Mouse (Mus musculus) layer of hippocampus, postnatal 36 days (tissue): ENCODE data around the gene Tex14. TPM values are rescaled to one million over a fixed set of nuclear protein-coding genes. Genes with fewer than 3 reads are reported as not detected.

ENCODE experiments used
- DNase-seq, 2 experiments: peaks; one replicate each; pipeline ENCODE4 v3.0.0; 2022
- total RNA-seq, 2 experiments: library from RNA; stranded (reverse); gene quantifications; 2 replicates each; pipeline ENCODE4 v1.2.3; 2021

Gene Tex14
- total RNA-seq, 2 experiments from 2014 or later, result 0.25 to 0.43 TPM

- DNase-seq, result no peak
Observed at GRCm38 (mm10) chr11:87571361-87571950, 166.6 kb downstream of the Tex14 start.

- DNase-seq, result no peak
Observed at GRCm38 (mm10) chr11:87573751-87574150, 168.9 kb downstream of the Tex14 start.

- DNase-seq, result no peak
Observed at GRCm38 (mm10) chr11:87574520-87575180, 169.8 kb downstream of the Tex14 start.

- DNase-seq, result no peak
Observed at GRCm38 (mm10) chr11:87577601-87578248, 172.9 kb downstream of the Tex14 start.

- peak; percentile 70 to 73 for DNase-seq
Observed at GRCm38 (mm10) chr11:87578249-87578962, 173.5 kb downstream of the Tex14 start.

- DNase-seq, result no peak
Observed at GRCm38 (mm10) chr11:87578963-87579601, 174.2 kb downstream of the Tex14 start.

GRCm38 (mm10) chr11:87579713-87580112 is 174.8 kb downstream of the Tex14 start:
- no peak for DNase-seq

- DNase-seq, result no peak
Observed at GRCm38 (mm10) chr11:87580543-87581085, 175.7 kb downstream of the Tex14 start.

GRCm38 (mm10) chr11:87581161-87581865 is 176.4 kb downstream of the Tex14 start:
- no peak for DNase-seq

GRCm38 (mm10) chr11:87581933-87582710 is 177.3 kb downstream of the Tex14 start:
- peak; percentile 63 to 66 for DNase-seq

- DNase-seq, result no peak
Observed at GRCm38 (mm10) chr11:87583291-87584034, 178.6 kb downstream of the Tex14 start.

- DNase-seq, result no peak
Observed at GRCm38 (mm10) chr11:87584711-87585505, 180.0 kb downstream of the Tex14 start.

GRCm38 (mm10) chr11:87587211-87587874 is 182.5 kb downstream of the Tex14 start:
- no peak for DNase-seq

GRCm38 (mm10) chr11:87589605-87590004 is 184.7 kb downstream of the Tex14 start:
- DNase-seq, result no peak

GRCm38 (mm10) chr11:87590841-87591525 is 186.1 kb downstream of the Tex14 start:
- DNase-seq, result peak; percentile 45 to 52

- DNase-seq, result peak; percentile 100
Observed at GRCm38 (mm10) chr11:87591526-87592353, 186.9 kb downstream of the Tex14 start, which contains the start of gene Mtmr4. Gene Mtmr4, plus strand, starts transcription at chr11:87592162.

- no peak for DNase-seq
Observed at GRCm38 (mm10) chr11:87592354-87592695, 187.5 kb downstream of the Tex14 start.
